Mouse (Mus musculus): ENCODE results near the gene Rtl5. TPM values are rescaled to one million over a fixed set of nuclear protein-coding genes. Genes with fewer than 3 reads are reported as not detected.

The Rtl5 gene
- polyA plus RNA-seq, 1 experiment: 6.8 TPM

DNA sequence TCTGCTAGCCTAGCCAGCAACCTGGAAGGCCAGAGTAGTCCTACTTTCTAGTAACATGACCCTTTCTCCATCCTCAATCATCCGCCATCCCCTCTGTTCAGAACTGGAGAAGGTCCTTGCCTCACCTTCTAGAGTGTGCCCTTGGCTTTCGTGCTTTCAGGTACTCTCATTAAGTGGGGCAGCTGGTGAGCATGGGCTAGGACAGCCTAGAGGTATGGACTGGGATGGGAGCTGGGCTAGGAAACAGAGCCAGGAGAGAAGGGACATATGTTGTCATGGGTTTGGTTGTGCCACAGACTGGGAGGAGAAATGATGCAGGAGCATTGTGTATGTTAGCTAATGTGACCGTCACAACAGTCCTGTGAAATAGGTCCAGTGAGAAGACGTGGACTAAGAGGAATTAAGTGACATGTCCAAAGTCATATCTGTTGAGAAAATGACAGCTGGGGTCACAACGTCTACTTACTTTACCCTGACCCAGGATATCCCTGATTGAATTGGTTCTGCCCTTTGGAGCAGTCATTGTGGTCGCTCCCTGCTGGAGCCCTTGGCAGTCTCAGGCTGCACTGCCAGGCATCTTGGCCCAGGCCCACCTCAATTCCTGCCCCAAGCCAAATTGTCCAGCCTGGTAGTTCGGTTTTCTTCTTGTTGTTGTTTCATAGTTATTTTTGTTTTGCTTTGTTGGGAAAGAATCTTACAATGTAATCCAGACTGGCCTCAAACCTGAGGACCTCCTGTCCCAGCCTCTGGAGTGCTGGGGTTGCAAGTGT lies 51.4 kb downstream of the Rtl5 start:
- H3K4me1 ChIP-seq (ENCODE audit: control insufficient read depth, insufficient read depth, low read length): peaks cover 4% of the 10 kb centered on the region; the same call in 1 of the 2 replicates
- DNase-seq: no peak
- 67% methylated on average over 7 of the region's 7 CpGs for WGBS
- TF ChIP-seq POLR2A (IDR thresholded peaks at IDR 0.05; ENCODE audit: borderline replicate concordance, extremely low read depth, low read depth, low read length): no peak
- TF ChIP-seq CTCF (IDR thresholded peaks at IDR 0.05; ENCODE audit: insufficient read depth, low read length): no peak
- H3K4me3 ChIP-seq (replicated peaks; ENCODE audit: extremely low read depth, low read depth, low read length): peak overlapping the region; percentile 9

DNA sequence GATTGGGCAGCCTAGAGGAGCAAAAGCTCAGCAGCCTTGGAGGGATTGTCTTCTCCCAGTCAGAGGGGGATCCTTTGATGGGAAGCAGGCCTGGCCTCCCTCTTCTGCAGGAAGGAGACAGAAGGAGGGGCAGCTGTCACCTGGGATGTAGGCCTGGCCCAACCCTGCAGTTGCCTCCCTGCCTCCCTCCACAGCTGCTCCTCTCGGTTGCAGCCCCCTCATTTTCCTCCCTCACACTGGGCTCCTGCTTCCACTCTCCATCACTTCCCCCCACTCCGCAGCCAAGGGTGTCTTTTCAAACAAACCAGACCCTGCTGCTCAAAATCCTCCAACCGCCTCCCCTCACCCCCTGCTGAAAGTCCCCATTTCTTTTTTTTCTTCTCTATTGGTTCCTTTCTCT lies 52.2 kb downstream of the Rtl5 start:
- 45% methylated on average over 3 of the region's 3 CpGs for WGBS
- TF ChIP-seq POLR2A (IDR thresholded peaks at IDR 0.05; ENCODE audit: borderline replicate concordance, extremely low read depth, low read depth, low read length) (no peak), CTCF (IDR thresholded peaks at IDR 0.05; ENCODE audit: insufficient read depth, low read length) (no peak)
- H3K4me3 ChIP-seq (replicated peaks; ENCODE audit: extremely low read depth, low read depth, low read length): peak overlapping the region; percentile 5
- no peak for DNase-seq
- H3K4me1 ChIP-seq (ENCODE audit: control insufficient read depth, insufficient read depth, low read length): peaks cover 4% of the 10 kb centered on the region; the same call in 1 of the 2 replicates

- no peak for DNase-seq
- TF ChIP-seq POLR2A (IDR thresholded peaks at IDR 0.05; ENCODE audit: borderline replicate concordance, extremely low read depth, low read depth, low read length) (peak; percentile 65; the same call in 1 of the 2 replicates), CTCF (IDR thresholded peaks at IDR 0.05; ENCODE audit: insufficient read depth, low read length) (no peak)
- WGBS: 50% methylated on average over 9 of the region's 9 CpGs
- Histone ChIP-seq H3K4me1 (ENCODE audit: control insufficient read depth, insufficient read depth, low read length) (peaks cover 4% of the 10 kb centered on the region; the same call in 1 of the 2 replicates), H3K4me3 (replicated peaks; ENCODE audit: extremely low read depth, low read depth, low read length) (peak overlapping the region; percentile 65)
Observed at GRCm38 (mm10) chrX:102017213-102017923, 53.7 kb downstream of the Rtl5 start.

Other genes starting within 250 kb of the Rtl5 start
- gene Nhsl2, start 221.9 kb downstream of the Rtl5 start, polyA plus RNA-seq (2012; rRNA removed): 4.3 and 4.8 TPM in 2 replicates
- gene Pin4, start 48.1 kb upstream of the Rtl5 start, polyA plus RNA-seq (2012; rRNA removed): 0.96 and 1.1 TPM in 2 replicates
- gene Ercc6l, start 85.8 kb upstream of the Rtl5 start, polyA plus RNA-seq (2012; rRNA removed): 0.17 and 0.20 TPM in 2 replicates
- 278 and 471 TPM in 2 replicates for gene Rps4x, start 118.1 kb upstream of the Rtl5 start, polyA plus RNA-seq (2012; rRNA removed)
- 0.40 and 0.59 TPM in 2 replicates for gene Cited1, start 180.9 kb upstream of the Rtl5 start, polyA plus RNA-seq (2012; rRNA removed)

Data from lung, adult 2 months (tissue).